Comparison of ENCODE assay signal across 18 mouse cellular contexts in genomic region chr1:133199706-133200105, GRCm38 (mm10). TPM values are rescaled to one million over a fixed set of nuclear protein-coding genes. Genes with fewer than 3 reads are reported as not detected.
DNase-seq lines count a peak whose midpoint lies in the region; ATAC-seq and TF ChIP-seq lines count a peak whose summit lies in the region.
"Had no signal": no experiment of that assay in that cellular context is flagged by ENCODE, and none has a peak within 500 bp of the region (broad histone marks: within the 10 kb centered on the region; RNA-seq: fewer than 3 reads in every experiment).

No protein-coding gene starts in this region.

- no peak for TF ChIP-seq CTCF in hindbrain, postnatal 0 days (IDR thresholded peaks at IDR 0.05; ENCODE audit: low read depth)
- TF ChIP-seq CTCF in cerebellum, adult 2 months (IDR thresholded peaks at IDR 0.05; ENCODE audit: borderline replicate concordance, insufficient read depth, low read depth, low read length): no peak

- peaks cover 4% of the 10 kb centered on the region; the same call in 1 of the 2 replicates for H3K27me3 ChIP-seq in heart, embryonic 10.5 days (ENCODE audit: insufficient read depth, poor library complexity, severe bottlenecking)
- peaks cover 12% of the 10 kb centered on the region for H3K27me3 ChIP-seq in forebrain, embryonic 15.5 days
- no peaks in the 10 kb centered on the region for H3K27me3 ChIP-seq in hindbrain, postnatal 0 days (ENCODE audit: insufficient read depth, low read length)
- no peaks in the 10 kb centered on the region for H3K27me3 ChIP-seq in neural tube, embryonic 14.5 days (ENCODE audit: control insufficient read depth, insufficient read depth, low read length)
- no peaks in the 10 kb centered on the region for H3K27me3 ChIP-seq in cerebellum, adult 2 months (ENCODE audit: control insufficient read depth, insufficient read depth, low read length)
- H3K27me3 ChIP-seq: liver, embryonic 15.5 days had no signal

- no peak overlapping the region for H3K4me3 ChIP-seq in heart, embryonic 10.5 days
- no peak overlapping the region for H3K4me3 ChIP-seq in forebrain, embryonic 15.5 days
- H3K4me3 ChIP-seq in hindbrain, postnatal 0 days (ENCODE audit: low read length): no peak overlapping the region
- no peak overlapping the region for H3K4me3 ChIP-seq in neural tube, embryonic 14.5 days (ENCODE audit: low read depth, low read length)
- H3K4me3 ChIP-seq in cerebellum, adult 2 months (replicated peaks; ENCODE audit: insufficient read depth, low read depth, low read length): no peak overlapping the region
- H3K4me3 ChIP-seq: limb, embryonic 12.5 days; liver, embryonic 15.5 days; myocyte had no signal

- no peak overlapping the region; the same call in 1 of the 2 replicates for H3K9ac ChIP-seq in forebrain, embryonic 15.5 days (replicated peaks)
- H3K9ac ChIP-seq in hindbrain, postnatal 0 days (replicated peaks; ENCODE audit: low read length): no peak overlapping the region
- H3K9ac ChIP-seq in neural tube, embryonic 14.5 days (replicated peaks; ENCODE audit: low read depth, low read length): no peak overlapping the region
- H3K9ac ChIP-seq: limb, embryonic 12.5 days; liver, embryonic 15.5 days had no signal

- no peaks in the 10 kb centered on the region for H3K9me3 ChIP-seq in heart, embryonic 10.5 days
- H3K9me3 ChIP-seq in forebrain, embryonic 15.5 days: no peaks in the 10 kb centered on the region
- H3K9me3 ChIP-seq in hindbrain, postnatal 0 days (ENCODE audit: low read length): no peaks in the 10 kb centered on the region
- H3K9me3 ChIP-seq in neural tube, embryonic 14.5 days (ENCODE audit: control insufficient read depth, low read length): no peaks in the 10 kb centered on the region
- H3K9me3 ChIP-seq: limb, embryonic 12.5 days; liver, embryonic 15.5 days had no signal

- no peak overlapping the region for H3K4me2 ChIP-seq in forebrain, embryonic 15.5 days (replicated peaks)
- H3K4me2 ChIP-seq in hindbrain, postnatal 0 days (ENCODE audit: low read depth, low read length): no peak overlapping the region
- no peak overlapping the region for H3K4me2 ChIP-seq in neural tube, embryonic 14.5 days (ENCODE audit: low read depth, low read length)
- H3K4me2 ChIP-seq: limb, embryonic 12.5 days; liver, embryonic 15.5 days had no signal

- peaks cover 39% of the 10 kb centered on the region for H3K4me1 ChIP-seq in heart, embryonic 10.5 days
- H3K4me1 ChIP-seq in forebrain, embryonic 15.5 days: peaks cover 39% of the 10 kb centered on the region
- 0 out of 2 replicates have a peak, but pooled peaks cover 14% of the 10 kb centered on the region for H3K4me1 ChIP-seq in hindbrain, postnatal 0 days (ENCODE audit: insufficient read depth, low read length)
- peaks cover 36% of the 10 kb centered on the region; the same call in 1 of the 2 replicates for H3K4me1 ChIP-seq in neural tube, embryonic 14.5 days (ENCODE audit: control insufficient read depth, insufficient read depth, low read length)
- peaks cover 9% of the 10 kb centered on the region for H3K4me1 ChIP-seq in cerebellum, adult 2 months (ENCODE audit: control insufficient read depth, insufficient read depth, low read length)

- no peak for TF ChIP-seq POLR2A in cerebellum, adult 2 months (IDR thresholded peaks at IDR 0.05; ENCODE audit: borderline replicate concordance, insufficient read depth, low read length)

- DNase-seq in heart, embryonic 10.5 days (ENCODE audit: low spot score): no peak
- DNase-seq in heart, adult 9 months (ENCODE audit: low spot score in 2 of 2): no peak
- no peak for DNase-seq in hindbrain, postnatal 0 days (ENCODE audit: low spot score)
- DNase-seq in lung, postnatal 36 days: no peak
- DNase-seq in right cerebral cortex, adult 18-20 months: no peak
- no peak for DNase-seq in cerebellum, adult 2 months
- DNase-seq: cerebellum, adult 9-10 months; embryo, embryonic 11 days; heart, postnatal 10 days; kidney, adult 11 months; kidney, postnatal 25 days; spleen, adult 18-20 months; thymus, postnatal 14 days had no signal

- H3K36me3 ChIP-seq in heart, embryonic 10.5 days: no peaks in the 10 kb centered on the region
- no peaks in the 10 kb centered on the region for H3K36me3 ChIP-seq in forebrain, embryonic 15.5 days
- H3K36me3 ChIP-seq in hindbrain, postnatal 0 days (ENCODE audit: insufficient read depth, low read length): no peaks in the 10 kb centered on the region
- no peaks in the 10 kb centered on the region for H3K36me3 ChIP-seq in neural tube, embryonic 14.5 days (ENCODE audit: control insufficient read depth, insufficient read depth, low read length)
- H3K36me3 ChIP-seq: limb, embryonic 12.5 days; liver, embryonic 15.5 days had no signal

- WGBS in heart, embryonic 10.5 days: 67% methylated on average over 7 of the region's 7 CpGs
- WGBS in forebrain, embryonic 15.5 days: 41% methylated on average over 7 of the region's 7 CpGs
- 25% methylated on average over 7 of the region's 7 CpGs for WGBS in hindbrain, postnatal 0 days
- 52% methylated on average over 7 of the region's 7 CpGs for WGBS in neural tube, embryonic 14.5 days
- 66% methylated on average over 7 of the region's 7 CpGs for WGBS in cerebellum, adult 2 months

- 0 out of 2 replicates have a peak, but pooled peaks have one; percentile 17 for ATAC-seq in forebrain, embryonic 15.5 days (replicated peaks)
- no peak for ATAC-seq in hindbrain, postnatal 0 days
- ATAC-seq in neural tube, embryonic 14.5 days (ENCODE audit: low read depth): no peak

- H3K27ac ChIP-seq in heart, embryonic 10.5 days: peak overlapping the region; percentile 29
- peak overlapping the region; percentile 39 for H3K27ac ChIP-seq in forebrain, embryonic 15.5 days (replicated peaks)
- H3K27ac ChIP-seq in hindbrain, postnatal 0 days: 0 out of 2 replicates have a peak overlapping the region, but pooled peaks have one; percentile 17
- H3K27ac ChIP-seq in neural tube, embryonic 14.5 days (ENCODE audit: low read depth, low read length): peak overlapping the region; percentile 28; the same call in 1 of the 2 replicates
- H3K27ac ChIP-seq in cerebellum, adult 2 months (ENCODE audit: insufficient read depth, low read length): no peak overlapping the region
- H3K27ac ChIP-seq: limb, embryonic 12.5 days; liver, embryonic 15.5 days had no signal

RNA-seq across cellular contexts. Expression of gene Plekha6, which starts 35.7 kb away (rescaled TPM):
- 13.5 and 14.2 TPM in 2 replicates for polyA plus RNA-seq in heart, embryonic 10.5 days (2016; fragmentation: Nextera tagmentation; extraction: Ambion mirVana)
- 10.6 and 12.8 TPM in 2 replicates for polyA plus RNA-seq in forebrain, embryonic 15.5 days (2015; fragmentation: Nextera tagmentation; extraction: Ambion mirVana)
- total RNA-seq in hindbrain, postnatal 0 days (2014; rRNA removed): 41.0 and 44.1 TPM in 2 replicates
- 9.7 TPM in 2 replicates for polyA plus RNA-seq in hindbrain, postnatal 0 days (2015; fragmentation: Nextera tagmentation; extraction: Ambion mirVana)
- 25.5 and 27.9 TPM in 2 replicates for polyA plus RNA-seq in neural tube, embryonic 14.5 days (2014; fragmentation: Nextera tagmentation; extraction: Ambion mirVana)
- 73.7 and 77.2 TPM in 2 replicates for polyA plus RNA-seq in cerebellum, adult 2 months (2012; rRNA removed)
